Mouse (Mus musculus): ENCODE data around the gene Lrrc32. TPM values are rescaled to one million over a fixed set of nuclear protein-coding genes. Genes with fewer than 3 reads are reported as not detected.

Gene Lrrc32
- total RNA-seq, 2 experiments from 2014 or later, result 1.9 to 3.2 TPM

- DNase-seq (ENCODE audit: low spot score in 2 of 2), result no peak
Measured at GRCm38 (mm10) chr7:98542267-98542666, 53.2 kb downstream of the Lrrc32 start.

- no peak for DNase-seq (ENCODE audit: low spot score in 2 of 2)
Measured at GRCm38 (mm10) chr7:98542731-98543142, 53.7 kb downstream of the Lrrc32 start.

GRCm38 (mm10) chr7:98543853-98544370, 54.8 kb downstream of the Lrrc32 start:
- no peak for DNase-seq (ENCODE audit: low spot score in 2 of 2)

DNA sequence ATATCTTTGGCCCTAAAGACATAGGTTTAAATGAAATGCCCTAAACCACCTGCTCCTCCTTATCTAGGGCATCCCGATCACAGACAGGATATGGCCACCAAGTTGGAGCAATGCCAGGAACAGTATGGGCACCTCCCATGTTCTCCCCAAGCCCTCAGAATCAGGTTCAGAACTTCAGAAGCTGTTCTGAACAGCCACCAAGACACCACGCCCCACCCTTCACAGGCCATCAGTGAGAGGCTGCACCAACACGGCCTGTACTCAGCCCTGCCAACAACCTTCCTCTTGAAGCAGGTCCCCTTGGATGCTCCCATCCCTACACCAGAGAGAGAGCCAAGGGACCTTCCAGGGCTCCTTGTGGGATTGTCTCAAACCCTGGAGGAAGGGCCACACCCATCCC, 55.5 kb downstream of the Lrrc32 start:
- no peak for DNase-seq (ENCODE audit: low spot score in 2 of 2)

GRCm38 (mm10) chr7:98548839-98549238, 59.8 kb downstream of the Lrrc32 start:
- no peak for DNase-seq (ENCODE audit: low spot score in 2 of 2)

DNA sequence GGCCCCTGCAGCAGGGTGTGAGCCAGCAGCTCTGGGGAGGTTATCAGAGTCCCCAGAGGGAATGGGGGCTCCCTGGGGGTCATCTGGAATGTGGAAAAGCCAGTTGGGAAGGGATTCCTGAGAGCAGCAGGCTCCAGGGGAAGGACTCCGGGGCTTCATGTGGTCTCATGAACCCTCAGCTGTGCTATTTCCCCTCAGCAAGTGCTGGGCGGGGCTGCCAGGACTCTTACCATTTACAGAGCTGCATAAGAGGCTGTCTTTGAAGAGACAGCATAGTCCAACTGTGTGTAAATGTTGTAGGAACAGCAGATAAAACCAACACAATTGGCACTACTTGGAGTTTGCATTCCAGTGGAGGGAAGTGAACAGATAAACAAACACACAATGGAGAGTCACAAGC, 61.5 kb downstream of the Lrrc32 start:
- DNase-seq (ENCODE audit: low spot score in 2 of 2), result no peak

GRCm38 (mm10) chr7:98551041-98551440, 62.0 kb downstream of the Lrrc32 start:
- no peak for DNase-seq (ENCODE audit: low spot score in 2 of 2)

Other genes starting within 250 kb of the Lrrc32 start
- gene Acer3, start 168.1 kb upstream of the Lrrc32 start, total RNA-seq (2021), result 10 to 100 TPM; 14.6 to 20.0 TPM
- gene Tsku, start 128.0 kb upstream of the Lrrc32 start, total RNA-seq (2021), result 1 to 10 TPM; 3.8 to 4.1 TPM
- gene Gucy2d, start 48.9 kb upstream of the Lrrc32 start, total RNA-seq (2021), result not detected
- 10 to 100 TPM; 60.9 to 63.1 TPM for gene Emsy, start 167.5 kb downstream of the Lrrc32 start, total RNA-seq (2021)
- 10 to 100 TPM; 72.3 to 74.9 TPM for gene Thap12, start 213.8 kb downstream of the Lrrc32 start, total RNA-seq (2021)

Measured in layer of hippocampus, postnatal 14 days (tissue).